Mouse (Mus musculus): ENCODE results near the gene Pced1b. TPM values are rescaled to one million over a fixed set of nuclear protein-coding genes. Genes with fewer than 3 reads are reported as not detected.
A peak's percentile ranks its signal among the peaks of the same experiment; 100 is the strongest.

Pced1b gene
- polyA plus RNA-seq, 1 experiment: 3.5 TPM

DNA sequence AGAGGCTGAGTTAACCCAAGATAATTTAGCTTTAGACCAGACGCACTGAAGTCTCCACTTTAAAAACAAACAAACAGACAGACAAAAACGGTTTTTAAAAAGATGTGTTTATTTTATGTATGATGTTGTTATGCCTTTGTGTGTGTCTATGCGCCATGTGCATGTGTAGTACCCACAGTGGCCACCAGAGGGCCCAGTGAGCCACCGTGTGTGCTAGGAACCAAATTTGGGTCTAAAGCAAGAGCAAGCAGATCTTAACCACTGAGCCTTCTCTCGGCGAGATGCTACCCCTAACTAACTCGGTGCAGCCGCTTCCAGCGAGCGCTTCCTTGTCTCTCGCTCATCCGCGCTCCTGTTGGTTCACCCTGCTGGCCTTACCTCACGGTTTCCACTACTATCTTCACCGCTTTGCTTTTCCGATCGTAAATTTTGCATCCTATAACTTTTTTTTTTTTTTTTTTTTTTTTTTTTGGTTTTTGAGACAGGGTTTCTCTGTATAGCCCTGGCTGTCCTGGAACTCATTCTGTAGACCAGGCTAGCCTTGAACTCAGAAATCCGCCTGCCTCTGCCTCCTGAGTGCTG is 80.7 kb downstream of the Pced1b start:
- TF ChIP-seq CTCF (IDR thresholded peaks at IDR 0.05; ENCODE audit: low read depth, low read length): peak; percentile 77
- TF ChIP-seq POLR2A (IDR thresholded peaks at IDR 0.05; ENCODE audit: borderline replicate concordance, low read depth, low read length): no peak
- Histone ChIP-seq H3K4me3 (ENCODE audit: insufficient read depth, low read length) (no peak overlapping the region), H3K4me1 (ENCODE audit: control insufficient read depth, insufficient read depth, low read length) (no peaks in the 10 kb centered on the region), H3K27ac (ENCODE audit: insufficient read depth, low read depth, low read length) (no peak overlapping the region)

- TF ChIP-seq CTCF (IDR thresholded peaks at IDR 0.05; ENCODE audit: low read depth, low read length): no peak
- TF ChIP-seq POLR2A (IDR thresholded peaks at IDR 0.05; ENCODE audit: borderline replicate concordance, low read depth, low read length): no peak
- no peak overlapping the region for H3K27ac ChIP-seq (ENCODE audit: insufficient read depth, low read depth, low read length)
- no peak overlapping the region for H3K4me3 ChIP-seq (ENCODE audit: insufficient read depth, low read length)
- H3K4me1 ChIP-seq (ENCODE audit: control insufficient read depth, insufficient read depth, low read length): no peaks in the 10 kb centered on the region
These were observed 85.7 kb downstream of the Pced1b start for GRCm38 (mm10) chr15:97332582-97332981.

DNA sequence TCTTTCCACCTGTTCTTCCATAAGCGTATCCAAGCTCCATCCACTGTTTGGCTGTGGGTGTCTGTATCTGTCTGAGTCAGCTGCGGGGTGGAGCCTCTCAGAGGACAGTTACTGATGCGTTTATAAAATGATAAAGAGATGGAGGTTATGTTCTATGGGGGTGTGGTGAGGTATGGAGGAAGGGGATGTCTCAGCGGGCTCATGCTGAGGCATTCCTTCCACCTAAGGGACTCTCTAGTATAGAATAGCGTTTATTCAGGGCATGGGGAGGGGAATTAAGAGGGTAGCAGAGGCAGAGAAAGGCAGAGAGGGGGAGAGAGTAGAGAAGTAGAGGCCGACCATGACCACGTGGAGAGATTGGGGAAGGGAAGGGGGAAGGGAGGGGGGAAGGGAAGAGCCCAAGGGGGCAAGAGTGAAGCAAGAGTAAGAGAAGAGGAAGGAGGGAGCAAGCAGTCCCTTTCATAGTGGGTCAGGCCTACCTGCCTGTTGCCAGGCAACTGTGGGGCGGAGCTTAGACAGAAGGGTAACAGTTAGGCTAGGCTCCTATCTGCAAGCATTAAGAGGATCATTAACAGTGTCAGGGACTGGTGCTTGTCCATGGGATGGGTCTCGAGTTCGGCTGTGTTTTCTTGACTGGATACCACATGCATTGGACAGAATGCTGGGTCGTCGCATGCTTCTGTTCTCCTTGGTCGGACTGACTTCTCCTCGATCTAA is 90.9 kb downstream of the Pced1b start:
- no peak overlapping the region for H3K27ac ChIP-seq (ENCODE audit: insufficient read depth, low read depth, low read length)
- H3K4me1 ChIP-seq (ENCODE audit: control insufficient read depth, insufficient read depth, low read length): peaks cover 1% of the 10 kb centered on the region; the same call in 1 of the 2 replicates
- no peak overlapping the region for H3K4me3 ChIP-seq (ENCODE audit: insufficient read depth, low read length)
- no peak for TF ChIP-seq CTCF (IDR thresholded peaks at IDR 0.05; ENCODE audit: low read depth, low read length)
- TF ChIP-seq POLR2A (IDR thresholded peaks at IDR 0.05; ENCODE audit: borderline replicate concordance, low read depth, low read length): no peak

- TF ChIP-seq CTCF (IDR thresholded peaks at IDR 0.05; ENCODE audit: low read depth, low read length) (no peak), POLR2A (IDR thresholded peaks at IDR 0.05; ENCODE audit: borderline replicate concordance, low read depth, low read length) (no peak)
- Histone ChIP-seq H3K27ac (ENCODE audit: insufficient read depth, low read depth, low read length) (no peak overlapping the region), H3K4me1 (ENCODE audit: control insufficient read depth, insufficient read depth, low read length) (peaks cover 4% of the 10 kb centered on the region), H3K4me3 (ENCODE audit: insufficient read depth, low read length) (no peak overlapping the region)
These were observed 91.6 kb downstream of the Pced1b start for GRCm38 (mm10) chr15:97338377-97339060.

- Histone ChIP-seq H3K4me3 (ENCODE audit: insufficient read depth, low read length) (no peak overlapping the region), H3K27ac (ENCODE audit: insufficient read depth, low read depth, low read length) (no peak overlapping the region), H3K4me1 (ENCODE audit: control insufficient read depth, insufficient read depth, low read length) (peaks cover 4% of the 10 kb centered on the region)
- TF ChIP-seq POLR2A (IDR thresholded peaks at IDR 0.05; ENCODE audit: borderline replicate concordance, low read depth, low read length) (no peak), CTCF (IDR thresholded peaks at IDR 0.05; ENCODE audit: low read depth, low read length) (no peak)
These were observed 95.4 kb downstream of the Pced1b start for GRCm38 (mm10) chr15:97342336-97342735.

- peaks cover 4% of the 10 kb centered on the region for H3K4me1 ChIP-seq (ENCODE audit: control insufficient read depth, insufficient read depth, low read length)
- no peak overlapping the region for H3K4me3 ChIP-seq (ENCODE audit: insufficient read depth, low read length)
- TF ChIP-seq POLR2A (IDR thresholded peaks at IDR 0.05; ENCODE audit: borderline replicate concordance, low read depth, low read length): no peak
- TF ChIP-seq CTCF (IDR thresholded peaks at IDR 0.05; ENCODE audit: low read depth, low read length): no peak
- no peak overlapping the region for H3K27ac ChIP-seq (ENCODE audit: insufficient read depth, low read depth, low read length)
These were observed 96.0 kb downstream of the Pced1b start for GRCm38 (mm10) chr15:97342945-97343344.

GRCm38 (mm10) chr15:97343921-97344320 is 97.0 kb downstream of the Pced1b start:
- no peak overlapping the region for H3K4me3 ChIP-seq (ENCODE audit: insufficient read depth, low read length)
- peaks cover 4% of the 10 kb centered on the region for H3K4me1 ChIP-seq (ENCODE audit: control insufficient read depth, insufficient read depth, low read length)
- no peak overlapping the region for H3K27ac ChIP-seq (ENCODE audit: insufficient read depth, low read depth, low read length)
- TF ChIP-seq CTCF (IDR thresholded peaks at IDR 0.05; ENCODE audit: low read depth, low read length): no peak

DNA sequence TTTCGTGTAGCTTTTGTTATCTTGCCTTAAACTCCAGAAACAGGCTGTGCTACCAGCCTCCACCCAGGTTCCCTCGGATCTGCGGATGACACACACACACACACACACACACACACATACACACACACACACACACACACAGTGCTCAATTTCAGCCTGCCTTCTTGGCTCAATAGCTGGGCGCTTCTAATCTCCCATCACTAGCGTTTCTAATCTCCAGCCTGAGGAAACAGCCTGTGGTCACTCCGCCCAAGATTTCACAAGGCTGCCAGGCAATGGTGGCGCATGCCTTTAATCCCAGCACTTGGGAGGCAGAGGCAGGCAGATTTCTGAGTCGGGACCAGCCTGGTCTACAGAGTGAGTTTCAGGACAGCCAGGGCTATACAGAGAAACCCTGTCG is 98.2 kb downstream of the Pced1b start:
- Histone ChIP-seq H3K4me3 (ENCODE audit: insufficient read depth, low read length) (no peak overlapping the region), H3K27ac (ENCODE audit: insufficient read depth, low read depth, low read length) (no peak overlapping the region), H3K4me1 (ENCODE audit: control insufficient read depth, insufficient read depth, low read length) (peaks cover 4% of the 10 kb centered on the region)
- TF ChIP-seq POLR2A (IDR thresholded peaks at IDR 0.05; ENCODE audit: borderline replicate concordance, low read depth, low read length): no peak
- no peak for TF ChIP-seq CTCF (IDR thresholded peaks at IDR 0.05; ENCODE audit: low read depth, low read length)

DNA sequence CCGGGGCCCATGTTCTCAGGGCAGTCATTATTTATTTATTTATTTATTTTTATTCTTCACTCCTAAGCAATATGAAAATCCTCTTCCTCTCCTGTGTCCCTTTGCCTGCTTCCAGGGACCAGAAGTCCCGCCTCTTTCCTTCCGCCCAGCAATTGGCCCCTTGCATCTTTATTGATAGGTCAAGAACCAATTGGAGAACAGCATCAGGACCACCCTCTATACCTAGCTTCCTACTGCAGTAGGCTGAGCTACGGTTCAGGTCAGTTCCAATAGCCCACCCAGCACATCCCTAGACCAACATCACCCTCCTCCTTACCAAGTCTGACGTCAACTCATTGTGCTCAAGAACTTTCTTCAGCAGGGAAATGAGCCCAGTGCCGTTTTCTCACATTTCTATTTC is 99.0 kb downstream of the Pced1b start:
- Histone ChIP-seq H3K4me3 (ENCODE audit: insufficient read depth, low read length) (no peak overlapping the region), H3K27ac (ENCODE audit: insufficient read depth, low read depth, low read length) (no peak overlapping the region), H3K4me1 (ENCODE audit: control insufficient read depth, insufficient read depth, low read length) (peaks cover 4% of the 10 kb centered on the region)
- TF ChIP-seq POLR2A (IDR thresholded peaks at IDR 0.05; ENCODE audit: borderline replicate concordance, low read depth, low read length) (no peak), CTCF (IDR thresholded peaks at IDR 0.05; ENCODE audit: low read depth, low read length) (no peak)

GRCm38 (mm10) chr15:97346413-97346812 is 99.5 kb downstream of the Pced1b start:
- Histone ChIP-seq H3K4me3 (ENCODE audit: insufficient read depth, low read length) (no peak overlapping the region), H3K27ac (ENCODE audit: insufficient read depth, low read depth, low read length) (no peak overlapping the region), H3K4me1 (ENCODE audit: control insufficient read depth, insufficient read depth, low read length) (peaks cover 7% of the 10 kb centered on the region)
- TF ChIP-seq POLR2A (IDR thresholded peaks at IDR 0.05; ENCODE audit: borderline replicate concordance, low read depth, low read length): no peak
- TF ChIP-seq CTCF (IDR thresholded peaks at IDR 0.05; ENCODE audit: low read depth, low read length): no peak
